12 mouse cellular contexts compared by ENCODE assay signal in the genomic region with DNA sequence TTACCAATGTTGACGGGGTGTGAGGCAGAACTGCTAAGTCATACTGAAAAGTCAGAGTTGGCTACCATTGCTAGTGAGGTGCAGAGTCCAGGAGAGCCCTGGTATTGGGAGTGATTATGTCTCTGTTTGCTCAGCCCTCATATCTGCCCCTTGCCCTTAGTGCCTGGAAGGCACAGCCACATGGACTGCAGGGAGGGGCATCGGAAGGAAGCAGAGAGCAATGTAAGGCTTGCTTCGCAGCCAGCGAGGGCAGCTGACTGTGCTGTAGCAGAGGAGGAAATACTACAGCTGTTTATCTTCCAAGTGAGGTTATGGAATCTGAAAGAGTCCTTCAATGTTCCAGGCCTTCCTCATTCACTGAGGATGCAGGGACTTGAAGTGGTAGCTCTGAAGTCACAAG. TPM values are rescaled to one million over a fixed set of nuclear protein-coding genes. Genes with fewer than 3 reads are reported as not detected.
DNase-seq lines count a peak whose midpoint lies in the region; ATAC-seq and TF ChIP-seq lines count a peak whose summit lies in the region.
"Had no signal": no experiment of that assay in that cellular context is flagged by ENCODE, and none has a peak within 500 bp of the region (broad histone marks: within the 10 kb centered on the region; RNA-seq: fewer than 3 reads in every experiment).

No protein-coding gene starts in this region.

- peaks cover 47% of the 10 kb centered on the region for H3K36me3 ChIP-seq in kidney, embryonic 14.5 days (ENCODE audit: control insufficient read depth, insufficient read depth, low read length)
- peaks cover 70% of the 10 kb centered on the region for H3K36me3 ChIP-seq in intestine, embryonic 14.5 days (ENCODE audit: control insufficient read depth, insufficient read depth, low read length)
- H3K36me3 ChIP-seq in kidney, postnatal 0 days (ENCODE audit: insufficient read depth, low read length) = peaks cover 21% of the 10 kb centered on the region
- H3K36me3 ChIP-seq in liver, embryonic 15.5 days (replicated peaks) = peaks cover 35% of the 10 kb centered on the region
- peaks cover 6% of the 10 kb centered on the region; the same call in 1 of the 2 replicates for H3K36me3 ChIP-seq in thymus, adult 2 months (ENCODE audit: control insufficient read depth, insufficient read depth, low read length)

- H3K27ac ChIP-seq in kidney, embryonic 14.5 days (ENCODE audit: low read depth, low read length) = no peak overlapping the region
- H3K27ac ChIP-seq in intestine, embryonic 14.5 days (ENCODE audit: low read depth) = no peak overlapping the region
- H3K27ac ChIP-seq in kidney, postnatal 0 days = no peak overlapping the region
- peak overlapping the region; percentile 33; the same call in 1 of the 2 replicates for H3K27ac ChIP-seq in liver, embryonic 15.5 days (replicated peaks)
- H3K27ac ChIP-seq in thymus, adult 2 months (ENCODE audit: control insufficient read depth, insufficient read depth, low read length) = no peak overlapping the region
- H3K27ac ChIP-seq: midbrain, embryonic 15.5 days had no signal

- no peaks in the 10 kb centered on the region for H3K9me3 ChIP-seq in kidney, embryonic 14.5 days (ENCODE audit: control insufficient read depth, low read length)
- no peaks in the 10 kb centered on the region for H3K9me3 ChIP-seq in intestine, embryonic 14.5 days (ENCODE audit: control insufficient read depth, low read length)
- H3K9me3 ChIP-seq in kidney, postnatal 0 days (replicated peaks; ENCODE audit: low read length) = no peaks in the 10 kb centered on the region
- H3K9me3 ChIP-seq in liver, embryonic 15.5 days (replicated peaks) = no peaks in the 10 kb centered on the region
- H3K9me3 ChIP-seq: midbrain, embryonic 15.5 days had no signal

- TF ChIP-seq POLR2A in thymus, adult 2 months (IDR thresholded peaks at IDR 0.05; ENCODE audit: control insufficient read depth, extremely low read depth, insufficient read depth, low read length, poor library complexity) = no peak

- peak; percentile 49 for DNase-seq in kidney, adult 11 months
- DNase-seq in intestine, embryonic 14.5 days (ENCODE audit: low spot score) = no peak
- DNase-seq in kidney, postnatal 0 days (ENCODE audit: low spot score) = peak; percentile 21
- DNase-seq in cerebellum, postnatal 10 days = no peak
- DNase-seq in thymus, adult 2 months = no peak
- DNase-seq: layer of hippocampus, postnatal 36 days had no signal

- H3K4me3 ChIP-seq in kidney, embryonic 14.5 days (ENCODE audit: low read length) = no peak overlapping the region
- no peak overlapping the region for H3K4me3 ChIP-seq in intestine, embryonic 14.5 days (ENCODE audit: low read depth, low read length)
- no peak overlapping the region for H3K4me3 ChIP-seq in kidney, postnatal 0 days (replicated peaks; ENCODE audit: low read depth, low read length)
- H3K4me3 ChIP-seq in liver, embryonic 15.5 days (replicated peaks) = no peak overlapping the region
- no peak overlapping the region for H3K4me3 ChIP-seq in thymus, adult 2 months (ENCODE audit: control insufficient read depth, insufficient read depth, low read length)
- H3K4me3 ChIP-seq: midbrain, embryonic 15.5 days had no signal

- no peak for TF ChIP-seq CTCF in kidney, postnatal 0 days (IDR thresholded peaks at IDR 0.05; ENCODE audit: low read depth)
- TF ChIP-seq CTCF in thymus, adult 2 months (IDR thresholded peaks at IDR 0.05; ENCODE audit: borderline replicate concordance, control insufficient read depth, extremely low read depth, insufficient read depth, low read length, poor library complexity) = no peak

- no peaks in the 10 kb centered on the region for H3K4me1 ChIP-seq in kidney, embryonic 14.5 days (ENCODE audit: control insufficient read depth, insufficient read depth, low read length)
- H3K4me1 ChIP-seq in intestine, embryonic 14.5 days (replicated peaks; ENCODE audit: control insufficient read depth, insufficient read depth, low read length) = no peaks in the 10 kb centered on the region
- H3K4me1 ChIP-seq in kidney, postnatal 0 days (replicated peaks; ENCODE audit: insufficient read depth, low read length) = no peaks in the 10 kb centered on the region
- peaks cover 10% of the 10 kb centered on the region; the same call in 1 of the 2 replicates for H3K4me1 ChIP-seq in liver, embryonic 15.5 days (replicated peaks)
- H3K4me1 ChIP-seq in thymus, adult 2 months (replicated peaks; ENCODE audit: control insufficient read depth, insufficient read depth, low read length) = no peaks in the 10 kb centered on the region
- H3K4me1 ChIP-seq: midbrain, embryonic 15.5 days had no signal

- no peak overlapping the region for H3K4me2 ChIP-seq in kidney, embryonic 14.5 days (replicated peaks; ENCODE audit: low read depth, low read length)
- no peak overlapping the region for H3K4me2 ChIP-seq in intestine, embryonic 14.5 days (ENCODE audit: low read length)
- no peak overlapping the region for H3K4me2 ChIP-seq in kidney, postnatal 0 days (ENCODE audit: low read length)
- H3K4me2 ChIP-seq in liver, embryonic 15.5 days = no peak overlapping the region
- H3K4me2 ChIP-seq: midbrain, embryonic 15.5 days had no signal

- WGBS in kidney, embryonic 14.5 days = 84% methylated on average over 4 of the region's 4 CpGs
- 64% methylated on average over 4 of the region's 4 CpGs for WGBS in intestine, embryonic 14.5 days
- WGBS in kidney, postnatal 0 days = 71% methylated on average over 4 of the region's 4 CpGs
- WGBS in liver, embryonic 15.5 days (ENCODE audit: insufficient replicate concordance) = 66% methylated on average over 4 of the region's 4 CpGs
- 90% methylated on average over 4 of the region's 4 CpGs for WGBS in thymus, adult 2 months

- ATAC-seq in kidney, embryonic 14.5 days (ENCODE audit: low FRiP score, low TSS enrichment) = no peak
- ATAC-seq in intestine, embryonic 14.5 days (replicated peaks; ENCODE audit: low FRiP score, low TSS enrichment, low read depth) = peak; percentile 90
- peak; percentile 78; the same call in 1 of the 2 replicates for ATAC-seq in kidney, postnatal 0 days (replicated peaks; ENCODE audit: low FRiP score, low read depth)
- ATAC-seq in liver, embryonic 15.5 days (ENCODE audit: insufficient read depth) = peak; percentile 89
- ATAC-seq in megakaryocyte progenitor cell, adult 5-6 weeks (replicated peaks; ENCODE audit: poor library complexity) = no peak
- ATAC-seq: midbrain, embryonic 15.5 days had no signal

- no peak overlapping the region for H3K9ac ChIP-seq in kidney, embryonic 14.5 days (ENCODE audit: low read depth, low read length)
- H3K9ac ChIP-seq in intestine, embryonic 14.5 days (ENCODE audit: low read length) = no peak overlapping the region
- H3K9ac ChIP-seq in kidney, postnatal 0 days (ENCODE audit: low read depth, low read length) = no peak overlapping the region
- no peak overlapping the region for H3K9ac ChIP-seq in liver, embryonic 15.5 days
- H3K9ac ChIP-seq: midbrain, embryonic 15.5 days had no signal

- no peaks in the 10 kb centered on the region for H3K27me3 ChIP-seq in kidney, embryonic 14.5 days (ENCODE audit: control insufficient read depth, insufficient read depth, low read length)
- no peaks in the 10 kb centered on the region for H3K27me3 ChIP-seq in intestine, embryonic 14.5 days (replicated peaks; ENCODE audit: control insufficient read depth, insufficient read depth, low read length)
- no peaks in the 10 kb centered on the region for H3K27me3 ChIP-seq in kidney, postnatal 0 days (ENCODE audit: insufficient read depth, low read length)
- no peaks in the 10 kb centered on the region for H3K27me3 ChIP-seq in liver, embryonic 15.5 days
- no peaks in the 10 kb centered on the region for H3K27me3 ChIP-seq in thymus, adult 2 months (ENCODE audit: control insufficient read depth, insufficient read depth, low read length)
- H3K27me3 ChIP-seq: midbrain, embryonic 15.5 days had no signal

RNA-seq across cellular contexts. Expression of a gene that starts 16.4 kb away (rescaled TPM):
- polyA plus RNA-seq in kidney, embryonic 14.5 days (2014; fragmentation: Nextera tagmentation; extraction: Ambion mirVana) = 99.3 and 115 TPM in 2 replicates
- 92.4 and 93.1 TPM in 2 replicates for polyA plus RNA-seq in intestine, embryonic 14.5 days (2014; fragmentation: Nextera tagmentation; extraction: Ambion mirVana)
- polyA plus RNA-seq in kidney, postnatal 0 days (2015; fragmentation: Nextera tagmentation; extraction: Ambion mirVana) = 92.5 and 95.9 TPM in 2 replicates
- 39.3 and 42.4 TPM in 2 replicates for polyA plus RNA-seq in liver, embryonic 15.5 days (2015; fragmentation: Nextera tagmentation; extraction: Ambion mirVana)
- total RNA-seq in megakaryocyte progenitor cell, adult 5-6 weeks (2015) = 70.0 and 90.8 TPM in 2 replicates
- total RNA-seq in megakaryocyte progenitor cell, adult 5-6 weeks (2017) = 57.8 and 82.1 TPM in 2 replicates
- polyA plus RNA-seq in thymus, adult 2 months (2012; rRNA removed) = 7.2 and 7.6 TPM in 2 replicates

RNA-seq across cellular contexts. Expression of a gene that starts 16.5 kb away (rescaled TPM):
- polyA plus RNA-seq in kidney, embryonic 14.5 days (2014; fragmentation: Nextera tagmentation; extraction: Ambion mirVana) = 283 and 349 TPM in 2 replicates
- polyA plus RNA-seq in intestine, embryonic 14.5 days (2014; fragmentation: Nextera tagmentation; extraction: Ambion mirVana) = 424 and 457 TPM in 2 replicates
- 362 and 409 TPM in 2 replicates for polyA plus RNA-seq in kidney, postnatal 0 days (2015; fragmentation: Nextera tagmentation; extraction: Ambion mirVana)
- polyA plus RNA-seq in liver, embryonic 15.5 days (2015; fragmentation: Nextera tagmentation; extraction: Ambion mirVana) = 189 and 192 TPM in 2 replicates
- total RNA-seq in megakaryocyte progenitor cell, adult 5-6 weeks (2015) = 128 and 151 TPM in 2 replicates
- 91.9 and 120 TPM in 2 replicates for total RNA-seq in megakaryocyte progenitor cell, adult 5-6 weeks (2017)
- 25.3 and 34.7 TPM in 2 replicates for polyA plus RNA-seq in thymus, adult 2 months (2012; rRNA removed)

RNA-seq across cellular contexts. Expression of a gene that starts 43.2 kb away (rescaled TPM):
- polyA plus RNA-seq in kidney, embryonic 14.5 days (2014; fragmentation: Nextera tagmentation; extraction: Ambion mirVana) = 0.13 TPM in 1 of 2 replicates, not detected in the other
- 0.05 TPM in 1 of 2 replicates, not detected in the other for polyA plus RNA-seq in intestine, embryonic 14.5 days (2014; fragmentation: Nextera tagmentation; extraction: Ambion mirVana)
- not detected in 2 replicates for polyA plus RNA-seq in kidney, postnatal 0 days (2015; fragmentation: Nextera tagmentation; extraction: Ambion mirVana)
- 0.03 TPM in 1 of 2 replicates, not detected in the other for polyA plus RNA-seq in liver, embryonic 15.5 days (2015; fragmentation: Nextera tagmentation; extraction: Ambion mirVana)
- total RNA-seq in megakaryocyte progenitor cell, adult 5-6 weeks (2015) = not detected in 2 replicates
- 0.42 TPM in 1 of 2 replicates, not detected in the other for total RNA-seq in megakaryocyte progenitor cell, adult 5-6 weeks (2017)
- not detected in 2 replicates for polyA plus RNA-seq in thymus, adult 2 months (2012; rRNA removed)
- total RNA-seq: common myeloid progenitor, adult 5-6 weeks; layer of hippocampus, postnatal 36 days had no signal
- polyA plus RNA-seq: gonadal fat pad, adult 2 months; midbrain, embryonic 15.5 days had no signal

RNA-seq across cellular contexts. Expression of a gene that starts 46.9 kb away (rescaled TPM):
- polyA plus RNA-seq in kidney, embryonic 14.5 days (2014; fragmentation: Nextera tagmentation; extraction: Ambion mirVana) = 8.6 and 9.6 TPM in 2 replicates
- 8.5 and 8.7 TPM in 2 replicates for polyA plus RNA-seq in intestine, embryonic 14.5 days (2014; fragmentation: Nextera tagmentation; extraction: Ambion mirVana)
- polyA plus RNA-seq in kidney, postnatal 0 days (2015; fragmentation: Nextera tagmentation; extraction: Ambion mirVana) = 8.1 and 8.7 TPM in 2 replicates
- 2.3 and 2.5 TPM in 2 replicates for polyA plus RNA-seq in liver, embryonic 15.5 days (2015; fragmentation: Nextera tagmentation; extraction: Ambion mirVana)
- total RNA-seq in megakaryocyte progenitor cell, adult 5-6 weeks (2015) = 5.8 and 8.6 TPM in 2 replicates
- total RNA-seq in megakaryocyte progenitor cell, adult 5-6 weeks (2017) = 8.5 and 8.6 TPM in 2 replicates
- polyA plus RNA-seq in thymus, adult 2 months (2012; rRNA removed) = 3.2 and 3.6 TPM in 2 replicates

Comparison
In these comparisons a context has a peak if more than half of its experiments do, and no peak if none do; other contexts are left out.
1. ATAC-seq: peak in intestine, embryonic 14.5 days (single experiment), kidney, postnatal 0 days (single experiment) and liver, embryonic 15.5 days (single experiment); none in kidney, embryonic 14.5 days (single experiment) and megakaryocyte progenitor cell, adult 5-6 weeks (single experiment).
2. DNase-seq: peak in kidney, adult 11 months (single experiment) and kidney, postnatal 0 days (single experiment); none in intestine, embryonic 14.5 days (single experiment), cerebellum, postnatal 10 days (0 of 2) and thymus, adult 2 months (single experiment).